Mouse (Mus musculus): ENCODE measurements at regions not wholly inside any gene's neighbourhood (a gene's known extent, or its start where the extent isn't known, plus 50 kb on each side); places are given as distances from the start of the nearest gene placed in this dataset.
A peak's percentile ranks its signal among the peaks of the same experiment; 100 is the strongest.

DNA sequence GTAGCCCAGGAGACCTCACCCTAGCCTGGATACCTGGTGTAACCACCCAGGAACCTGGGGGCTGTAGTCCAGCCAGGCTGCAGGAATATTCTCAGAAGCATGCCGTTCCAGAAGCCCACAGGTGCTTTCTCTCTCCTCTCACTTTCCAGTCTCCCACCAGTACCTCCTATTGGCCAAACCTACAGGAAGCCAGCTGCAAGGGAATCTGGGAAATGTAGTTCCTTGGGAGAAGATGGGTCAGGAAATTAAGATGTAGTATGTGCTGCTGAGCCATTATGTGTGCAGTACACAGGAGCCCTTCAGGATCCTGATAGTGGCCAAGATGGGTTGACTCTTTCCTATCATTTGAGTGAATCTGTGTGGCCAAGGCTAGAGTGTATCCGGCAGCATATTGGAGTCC, 282.8 kb downstream of the Uaca start:
- no peaks in the 10 kb centered on the region for H3K9me3 ChIP-seq
- no peak overlapping the region for H3K4me3 ChIP-seq
- WGBS: 59% methylated on average over 2 of the region's 2 CpGs
- H3K27me3 ChIP-seq: no peaks in the 10 kb centered on the region
- ATAC-seq (ENCODE audit: low FRiP score, low read depth): no peak
- H3K4me2 ChIP-seq: no peak overlapping the region
- no peaks in the 10 kb centered on the region for H3K36me3 ChIP-seq
- peaks cover 15% of the 10 kb centered on the region for H3K4me1 ChIP-seq (replicated peaks)
- H3K9ac ChIP-seq: no peak overlapping the region
- H3K27ac ChIP-seq (replicated peaks): no peak overlapping the region

DNA sequence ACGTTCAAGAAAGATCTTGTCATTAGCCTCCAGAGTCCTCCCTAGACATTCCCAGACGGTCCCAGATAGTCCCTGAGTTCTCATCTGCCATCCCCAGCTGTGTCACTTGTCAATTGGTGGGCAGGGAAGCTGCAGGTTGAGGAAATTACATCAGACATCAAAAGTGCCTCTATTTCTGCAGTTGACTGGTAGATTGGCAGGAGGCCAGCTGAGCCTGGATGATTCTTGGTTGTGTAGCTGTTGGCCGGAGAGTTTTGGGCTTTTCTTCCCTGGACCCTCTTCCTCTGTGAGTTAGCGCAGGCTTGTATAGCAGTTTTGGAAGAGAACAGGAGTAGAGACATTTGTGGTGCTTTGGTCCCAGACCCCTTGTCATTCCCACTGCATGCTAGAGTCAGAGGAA, 283.5 kb downstream of the Uaca start:
- H3K4me1 ChIP-seq (replicated peaks): peaks cover 20% of the 10 kb centered on the region
- no peaks in the 10 kb centered on the region for H3K9me3 ChIP-seq
- no peaks in the 10 kb centered on the region for H3K36me3 ChIP-seq
- no peak overlapping the region for H3K27ac ChIP-seq (replicated peaks)
- no peak overlapping the region for H3K9ac ChIP-seq
- H3K4me2 ChIP-seq: no peak overlapping the region
- no peak for ATAC-seq (ENCODE audit: low FRiP score, low read depth)
- H3K4me3 ChIP-seq: no peak overlapping the region
- WGBS: 71% methylated on average over 4 of the region's 4 CpGs
- no peaks in the 10 kb centered on the region for H3K27me3 ChIP-seq

DNA sequence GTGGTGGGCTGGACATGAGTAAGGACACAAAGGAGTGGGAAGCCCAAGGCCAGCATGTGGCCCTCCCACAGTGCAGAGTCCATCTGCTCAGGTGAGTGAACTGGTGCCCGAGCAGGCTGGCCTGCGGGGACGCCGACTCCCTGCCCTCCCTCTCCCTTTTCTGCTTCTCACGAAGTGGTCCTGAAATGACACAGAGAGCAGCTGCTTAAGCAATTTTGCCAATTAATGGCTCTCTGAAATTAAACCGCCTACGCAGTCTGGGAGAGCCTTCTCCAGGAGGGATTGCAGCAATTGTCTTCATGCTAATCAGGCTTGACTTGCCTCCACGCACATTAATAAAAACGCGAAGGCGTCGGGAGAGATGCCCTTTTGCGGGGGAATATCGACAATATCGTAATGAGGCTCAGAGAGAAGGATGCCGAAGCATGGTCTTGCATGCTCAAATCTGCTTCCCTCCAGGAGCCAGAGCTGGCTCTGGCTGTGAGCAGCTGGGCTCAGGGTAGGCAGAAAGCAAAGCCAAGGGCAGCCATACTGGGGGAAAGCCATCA, 287.2 kb downstream of the Uaca start:
- peak overlapping the region; percentile 13 for H3K4me2 ChIP-seq
- H3K9ac ChIP-seq: no peak overlapping the region
- WGBS: 8% methylated on average over 15 of the region's 16 CpGs

DNA sequence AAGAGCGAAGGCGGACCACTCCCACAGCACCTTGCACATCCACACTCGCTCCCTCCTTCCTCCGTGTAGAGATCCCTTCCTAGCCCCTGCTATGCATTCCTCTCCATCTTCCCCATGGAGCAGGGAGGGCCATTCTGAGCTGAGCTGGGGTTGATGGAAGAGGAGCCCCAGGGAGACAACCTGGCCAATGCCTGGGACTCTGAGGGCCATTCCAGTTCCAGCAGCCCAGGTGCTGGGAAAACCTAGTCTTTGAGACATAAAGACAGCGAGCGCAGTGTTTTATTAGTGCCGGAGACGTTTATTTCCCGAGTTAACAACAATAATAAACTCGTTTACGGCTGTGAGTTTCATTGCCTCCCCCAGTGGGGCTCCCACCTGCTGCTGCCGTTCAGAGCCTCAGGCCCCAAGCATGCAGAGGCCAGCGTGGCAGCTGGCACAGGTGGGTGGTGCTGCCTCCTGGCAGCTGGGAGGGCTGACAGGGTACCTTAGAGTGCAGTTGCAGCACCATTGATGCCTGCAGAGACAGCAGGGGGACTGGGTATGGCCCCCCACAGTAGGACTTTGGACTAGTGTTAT, 287.4 kb upstream of the Tle3 start:
- ATAC-seq (ENCODE audit: low FRiP score, low read depth): no peak
- no peak overlapping the region for H3K4me2 ChIP-seq
- no peak overlapping the region for H3K9ac ChIP-seq
- H3K27ac ChIP-seq (replicated peaks): no peak overlapping the region
- no peaks in the 10 kb centered on the region for H3K36me3 ChIP-seq
- H3K9me3 ChIP-seq: no peaks in the 10 kb centered on the region
- H3K27me3 ChIP-seq: 0 out of 2 replicates have a peak, but pooled peaks cover 6% of the 10 kb centered on the region
- H3K4me3 ChIP-seq: no peak overlapping the region
- H3K4me1 ChIP-seq (replicated peaks): peaks cover 24% of the 10 kb centered on the region
- WGBS: 56% methylated on average over 13 of the region's 13 CpGs

More for the DNA sequence above, 287.2 kb downstream of the Uaca start:
- Histone ChIP-seq H3K9me3 (no peaks in the 10 kb centered on the region), H3K4me3 (no peak overlapping the region), H3K27ac (replicated peaks) (peak overlapping the region; percentile 62), H3K36me3 (no peaks in the 10 kb centered on the region), H3K27me3 (no peaks in the 10 kb centered on the region), H3K4me1 (replicated peaks) (peaks cover 24% of the 10 kb centered on the region)
- ATAC-seq (ENCODE audit: low FRiP score, low read depth): peak; percentile 72

DNA sequence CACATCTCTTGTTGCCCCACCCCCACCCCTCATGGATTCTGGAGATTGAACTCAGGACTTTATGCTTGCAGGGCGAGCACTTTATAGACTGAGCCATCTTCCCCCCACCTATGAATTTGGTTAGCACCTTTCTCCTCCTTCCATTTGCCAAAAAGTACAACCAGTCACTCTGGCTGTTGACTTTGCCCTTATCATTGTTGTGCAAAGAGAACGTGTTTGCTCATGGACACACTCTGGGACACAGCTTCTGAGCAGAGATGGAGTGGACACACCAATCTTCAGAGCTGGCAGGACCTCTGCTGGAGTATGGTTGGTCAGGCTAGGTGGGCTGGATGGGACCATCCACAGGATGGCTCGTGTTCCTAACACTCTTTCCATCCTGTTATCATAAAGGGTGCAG, 285.1 kb upstream of the Tle3 start:
- 0 out of 2 replicates have a peak, but pooled peaks cover 6% of the 10 kb centered on the region for H3K27me3 ChIP-seq
- no peak for ATAC-seq (ENCODE audit: low FRiP score, low read depth)
- WGBS: 89% methylated on average over 3 of the region's 3 CpGs
- no peak overlapping the region for H3K4me3 ChIP-seq
- H3K27ac ChIP-seq (replicated peaks): no peak overlapping the region
- H3K4me2 ChIP-seq: no peak overlapping the region
- H3K36me3 ChIP-seq: no peaks in the 10 kb centered on the region
- H3K9ac ChIP-seq: no peak overlapping the region
- no peaks in the 10 kb centered on the region for H3K9me3 ChIP-seq
- H3K4me1 ChIP-seq (replicated peaks): peaks cover 14% of the 10 kb centered on the region

DNA sequence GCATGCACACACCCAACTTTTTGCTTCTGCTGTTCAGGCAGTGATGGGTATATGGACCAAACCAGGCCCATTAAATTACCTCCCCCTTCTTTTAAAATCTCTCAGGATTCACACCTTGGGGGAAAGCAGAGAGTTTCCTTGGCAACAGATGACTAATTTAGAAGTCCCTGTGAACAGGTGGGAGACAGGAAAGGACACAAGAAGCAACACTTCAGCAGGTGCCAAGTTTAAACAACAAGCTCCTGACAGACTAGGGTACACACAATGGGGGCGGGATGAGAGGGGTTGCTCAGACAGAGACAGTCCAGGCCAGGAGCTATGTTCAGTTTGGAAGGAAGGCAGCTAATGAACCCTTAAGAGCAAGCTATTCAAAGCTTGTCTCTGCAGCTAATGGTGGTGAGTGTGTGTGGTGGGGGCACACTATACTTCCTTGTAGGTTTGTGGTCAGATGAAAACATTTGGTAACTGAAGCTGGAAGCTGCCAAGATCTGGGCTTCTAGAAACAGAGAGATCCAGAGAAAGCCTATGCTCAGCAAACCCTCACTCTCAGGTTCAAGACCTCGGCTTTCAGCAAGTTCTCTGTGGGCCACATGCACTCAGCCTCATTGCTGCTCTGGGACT, 283.0 kb upstream of the Tle3 start:
- 94% methylated on average over 2 of the region's 2 CpGs for WGBS

DNA sequence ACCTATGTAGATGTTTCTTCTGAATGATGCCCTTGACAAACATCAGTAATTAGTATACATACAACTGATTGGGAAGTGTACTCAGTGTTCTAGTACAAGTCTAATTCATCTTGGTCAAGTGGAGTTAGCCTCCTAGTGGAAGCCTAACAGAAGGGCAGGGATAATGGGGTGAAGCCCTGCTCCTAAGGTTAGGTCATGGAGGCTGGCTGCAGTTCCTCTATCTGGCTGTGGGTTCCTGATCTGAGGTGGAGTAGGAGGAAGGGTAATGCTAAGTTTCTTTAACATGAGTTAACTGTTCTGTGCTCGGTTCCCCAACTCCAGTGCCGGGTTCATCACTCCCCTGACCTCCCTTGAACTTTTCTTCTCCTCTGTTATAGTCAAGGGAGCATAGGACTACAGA, 281.1 kb upstream of the Tle3 start:
- Histone ChIP-seq H3K9ac (no peak overlapping the region), H3K4me1 (replicated peaks) (peaks cover 11% of the 10 kb centered on the region; the same call in 1 of the 2 replicates), H3K27me3 (0 out of 2 replicates have a peak, but pooled peaks cover 6% of the 10 kb centered on the region), H3K9me3 (no peaks in the 10 kb centered on the region), H3K36me3 (no peaks in the 10 kb centered on the region), H3K4me2 (no peak overlapping the region), H3K4me3 (no peak overlapping the region), H3K27ac (replicated peaks) (no peak overlapping the region)
- WGBS: 97% methylated on average over 2 of the region's 2 CpGs
- ATAC-seq (ENCODE audit: low FRiP score, low read depth): no peak

More for the DNA sequence above, 283.0 kb upstream of the Tle3 start:
- Histone ChIP-seq H3K4me3 (no peak overlapping the region), H3K27me3 (0 out of 2 replicates have a peak, but pooled peaks cover 6% of the 10 kb centered on the region), H3K9me3 (no peaks in the 10 kb centered on the region), H3K36me3 (no peaks in the 10 kb centered on the region), H3K4me2 (no peak overlapping the region), H3K4me1 (replicated peaks) (peaks cover 19% of the 10 kb centered on the region), H3K27ac (replicated peaks) (no peak overlapping the region), H3K9ac (no peak overlapping the region)
- no peak for ATAC-seq (ENCODE audit: low FRiP score, low read depth)

DNA sequence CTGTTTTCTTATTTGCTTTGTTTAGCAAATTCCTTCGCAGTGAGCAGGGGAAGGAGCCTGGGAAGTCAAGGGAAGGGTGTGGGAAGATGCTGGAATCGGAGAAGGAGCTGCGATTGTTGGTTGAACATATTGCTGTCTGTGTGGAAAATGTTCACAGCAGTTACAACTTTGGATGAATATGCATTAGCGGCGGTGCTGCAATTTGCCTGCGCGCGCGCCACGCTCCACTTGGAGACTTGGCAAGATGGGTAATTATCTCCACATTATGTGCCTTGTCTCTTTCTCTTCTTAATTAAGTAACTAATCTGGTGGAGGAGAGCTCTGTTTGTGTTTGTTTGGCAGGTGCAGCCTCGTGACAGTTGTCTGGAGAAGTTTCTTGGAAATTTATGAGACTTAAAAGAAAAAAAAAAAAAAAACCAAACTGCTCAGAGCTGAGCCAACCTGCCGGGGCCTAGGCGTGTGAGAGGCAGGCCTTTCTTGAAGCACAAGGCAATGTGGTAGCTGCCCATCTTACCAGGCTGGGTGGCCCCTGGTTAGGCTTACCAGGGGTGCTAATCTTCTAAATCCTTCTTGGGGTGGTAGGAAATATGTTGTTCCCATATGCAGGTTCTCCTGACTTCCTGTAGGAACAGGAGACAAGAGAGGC, 279.2 kb upstream of the Tle3 start:
- H3K36me3 ChIP-seq: no peaks in the 10 kb centered on the region
- H3K4me1 ChIP-seq (replicated peaks): peaks cover 11% of the 10 kb centered on the region; the same call in 1 of the 2 replicates
- H3K9ac ChIP-seq: no peak overlapping the region
- H3K27ac ChIP-seq (replicated peaks): no peak overlapping the region
- no peak overlapping the region for H3K4me2 ChIP-seq
- WGBS: 55% methylated on average over 13 of the region's 13 CpGs
- H3K4me3 ChIP-seq: no peak overlapping the region
- no peaks in the 10 kb centered on the region for H3K9me3 ChIP-seq
- 0 out of 2 replicates have a peak, but pooled peaks cover 3% of the 10 kb centered on the region for H3K27me3 ChIP-seq
- ATAC-seq (ENCODE audit: low FRiP score, low read depth): no peak

DNA sequence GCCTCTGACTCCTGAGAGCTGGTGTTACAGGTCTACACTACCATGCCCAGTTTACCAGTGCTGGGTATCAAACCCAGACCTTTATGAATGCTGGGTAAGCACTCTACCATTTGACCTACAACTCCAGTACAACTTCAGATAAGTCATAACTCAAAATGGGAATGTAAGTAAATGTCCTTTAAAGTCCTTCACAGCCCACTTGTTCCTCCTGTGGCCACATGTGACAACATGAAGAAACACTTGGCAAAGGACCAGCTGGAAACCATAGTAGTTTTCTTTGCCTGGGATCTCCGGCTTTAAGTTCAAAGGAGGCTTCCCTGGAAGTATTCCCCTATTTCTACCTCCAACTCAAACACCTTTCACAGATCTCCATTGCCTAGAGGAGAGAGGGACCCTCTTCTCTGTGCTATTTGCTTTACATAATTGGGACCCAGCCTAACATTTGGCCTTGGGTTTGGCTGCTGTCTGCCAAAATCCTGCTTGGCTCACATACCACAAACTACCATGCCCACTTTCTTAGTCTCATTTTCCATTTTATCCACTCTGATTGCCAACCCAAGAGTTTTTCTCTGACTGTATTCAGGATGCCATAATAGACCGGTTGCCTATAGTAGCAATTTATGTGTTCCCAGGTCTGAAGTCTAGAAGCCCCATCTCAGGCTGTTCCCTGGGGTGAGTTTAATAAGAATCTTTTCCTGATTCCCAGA, 276.9 kb upstream of the Tle3 start:
- H3K4me2 ChIP-seq: no peak overlapping the region
- H3K4me3 ChIP-seq: no peak overlapping the region
- no peaks in the 10 kb centered on the region for H3K36me3 ChIP-seq
- no peak overlapping the region for H3K27ac ChIP-seq (replicated peaks)
- H3K9me3 ChIP-seq: no peaks in the 10 kb centered on the region
- no peaks in the 10 kb centered on the region for H3K27me3 ChIP-seq
- ATAC-seq (ENCODE audit: low FRiP score, low read depth): no peak
- WGBS: 77% methylated on average over 2 of the region's 2 CpGs
- no peak overlapping the region for H3K9ac ChIP-seq
- H3K4me1 ChIP-seq (replicated peaks): peaks cover 11% of the 10 kb centered on the region; the same call in 1 of the 2 replicates

DNA sequence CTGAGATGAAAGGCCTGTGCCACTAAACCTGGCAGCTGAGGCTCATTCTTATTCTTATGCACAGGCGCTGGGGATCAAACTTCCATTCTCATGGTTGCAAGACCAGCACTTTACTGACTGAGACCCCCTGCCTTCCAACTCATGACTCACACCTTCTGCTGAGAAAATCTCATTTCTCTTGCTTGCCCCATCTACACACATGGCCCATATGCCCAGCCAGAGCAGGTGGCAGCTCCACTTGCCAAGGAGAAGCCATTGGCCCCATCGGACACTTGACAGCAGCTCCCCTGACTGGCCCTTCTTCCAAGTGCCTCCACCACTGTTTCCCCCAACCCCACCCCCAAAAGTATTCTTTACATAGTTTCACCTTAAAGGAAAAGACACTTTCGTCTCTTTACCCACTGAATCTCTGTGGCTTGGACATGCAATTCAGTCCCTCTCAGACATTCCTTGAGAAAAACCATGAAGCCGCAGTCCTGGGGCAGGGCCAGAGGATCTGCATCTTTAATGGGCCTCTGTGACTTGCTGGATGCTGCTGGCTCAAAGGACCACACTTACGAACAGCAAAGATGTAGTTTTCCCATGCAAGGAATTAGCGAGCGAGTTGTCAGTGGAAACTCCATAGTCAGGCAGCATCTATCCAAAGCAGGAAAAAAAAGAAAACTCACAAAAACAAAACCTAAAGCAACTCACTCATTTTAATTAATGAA, 270.3 kb upstream of the Tle3 start:
- Histone ChIP-seq H3K27ac (replicated peaks) (peak overlapping the region; percentile 66), H3K36me3 (no peaks in the 10 kb centered on the region), H3K4me3 (no peak overlapping the region), H3K4me2 (peak overlapping the region; percentile 14; the same call in 1 of the 2 replicates), H3K27me3 (peaks cover 12% of the 10 kb centered on the region), H3K9me3 (no peaks in the 10 kb centered on the region), H3K9ac (no peak overlapping the region), H3K4me1 (replicated peaks) (peaks cover 20% of the 10 kb centered on the region)
- ATAC-seq (ENCODE audit: low FRiP score, low read depth): peak; percentile 59; the same call in 1 of the 2 replicates
- WGBS: 25% methylated on average over 7 of the region's 7 CpGs

Measured in hindbrain, embryonic 15.5 days (tissue).